Mouse (Mus musculus): Measurements from ENCODE around the gene Ccdc185.

Gene Ccdc185

GRCm38 (mm10) chr1:182747081-182747480 is 1.9 kb downstream of the Ccdc185 start:
- DNase-seq (ENCODE audit: low read depth): no peak

GRCm38 (mm10) chr1:182735891-182736290 is 13.1 kb downstream of the Ccdc185 start:
- DNase-seq (ENCODE audit: low read depth): no peak

- DNase-seq (ENCODE audit: low read depth): no peak
Observed at GRCm38 (mm10) chr1:182732695-182733094, 16.3 kb downstream of the Ccdc185 start.

DNA sequence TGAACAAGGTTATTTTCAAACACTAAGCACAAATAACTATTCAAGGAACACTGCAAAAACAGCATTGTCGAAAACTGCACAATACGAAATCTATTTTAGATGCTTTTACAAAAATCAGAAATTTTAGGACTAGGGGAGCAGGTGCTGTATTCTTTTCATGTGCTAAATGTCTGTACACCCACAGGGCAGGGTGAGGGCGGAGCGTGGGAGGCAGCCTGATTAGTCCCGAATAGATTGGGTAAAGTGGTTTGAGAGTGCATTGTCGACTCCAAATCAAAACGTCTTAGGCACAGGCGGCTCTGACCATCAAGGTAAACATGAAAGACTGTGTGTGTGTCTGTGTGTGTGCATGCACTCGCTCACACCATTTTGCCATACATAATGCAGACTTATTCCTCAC is 20.0 kb downstream of the Ccdc185 start:
- DNase-seq (ENCODE audit: low read depth): no peak

GRCm38 (mm10) chr1:182727541-182727940 is 21.4 kb downstream of the Ccdc185 start:
- DNase-seq (ENCODE audit: low read depth): no peak

GRCm38 (mm10) chr1:182714236-182714935 is 34.6 kb downstream of the Ccdc185 start:
- no peak for DNase-seq (ENCODE audit: low read depth)

DNA sequence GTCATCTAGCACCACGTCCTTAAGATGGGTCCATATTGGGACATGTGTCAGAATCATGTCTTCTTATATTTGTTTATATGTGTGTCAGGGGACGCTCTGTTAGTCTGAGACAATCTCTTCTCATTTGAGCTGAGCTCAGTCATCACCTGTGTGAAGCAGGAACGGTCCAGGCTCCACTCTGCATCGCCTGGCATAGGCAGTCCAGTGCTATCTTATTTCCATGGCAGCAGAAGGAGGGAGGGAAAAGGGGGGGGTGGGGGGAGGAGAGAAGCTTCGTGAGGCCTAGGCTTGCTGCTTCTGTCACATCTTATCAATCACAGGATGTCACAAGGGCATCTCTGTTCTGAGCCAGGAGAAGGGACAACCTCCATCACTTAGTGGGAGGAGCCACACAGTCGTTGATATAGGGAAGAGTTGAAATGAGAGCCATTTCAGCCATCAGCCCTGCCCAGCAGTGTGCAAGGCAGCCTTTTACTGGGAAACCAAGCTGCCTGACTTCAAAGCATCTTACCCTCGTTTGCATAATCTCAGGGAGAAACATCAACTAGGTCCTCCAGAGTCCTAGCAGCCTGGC is 37.5 kb downstream of the Ccdc185 start:
- DNase-seq (ENCODE audit: low read depth): no peak

GRCm38 (mm10) chr1:182707459-182707858 is 41.5 kb downstream of the Ccdc185 start:
- DNase-seq (ENCODE audit: low read depth): no peak

- no peak for DNase-seq (ENCODE audit: low read depth)
Observed at GRCm38 (mm10) chr1:182704882-182705281, 44.1 kb downstream of the Ccdc185 start.

- DNase-seq (ENCODE audit: low read depth): no peak
Observed at GRCm38 (mm10) chr1:182699392-182700347, 49.3 kb downstream of the Ccdc185 start.
